Mouse (Mus musculus): ENCODE measurements around the gene Parp8. TPM values are rescaled to one million over a fixed set of nuclear protein-coding genes. Genes with fewer than 3 reads are reported as not detected.

Gene Parp8
- 7.1 and 7.5 TPM in 2 replicates for polyA plus RNA-seq (2021; fragmentation: Nextera tagmentation)
- long read RNA-seq, experiment 1, transcript Parp8-201 (27 exons, 3,098 nt): major isoform, 6 of 19 reads
- long read RNA-seq, experiment 1, partial matches to known transcripts: 5 of 19 reads
- long read RNA-seq, experiment 1, other reads (novel, unspliced or antisense): 5 of 19 reads
- long read RNA-seq, experiment 2, transcript Parp8-203 (26 exons, 2,965 nt): major isoform, 13 of 50 reads
- long read RNA-seq, experiment 2, partial matches to known transcripts: 19 of 50 reads
- long read RNA-seq, experiment 2, other reads (novel, unspliced or antisense): 15 of 50 reads

DNA sequence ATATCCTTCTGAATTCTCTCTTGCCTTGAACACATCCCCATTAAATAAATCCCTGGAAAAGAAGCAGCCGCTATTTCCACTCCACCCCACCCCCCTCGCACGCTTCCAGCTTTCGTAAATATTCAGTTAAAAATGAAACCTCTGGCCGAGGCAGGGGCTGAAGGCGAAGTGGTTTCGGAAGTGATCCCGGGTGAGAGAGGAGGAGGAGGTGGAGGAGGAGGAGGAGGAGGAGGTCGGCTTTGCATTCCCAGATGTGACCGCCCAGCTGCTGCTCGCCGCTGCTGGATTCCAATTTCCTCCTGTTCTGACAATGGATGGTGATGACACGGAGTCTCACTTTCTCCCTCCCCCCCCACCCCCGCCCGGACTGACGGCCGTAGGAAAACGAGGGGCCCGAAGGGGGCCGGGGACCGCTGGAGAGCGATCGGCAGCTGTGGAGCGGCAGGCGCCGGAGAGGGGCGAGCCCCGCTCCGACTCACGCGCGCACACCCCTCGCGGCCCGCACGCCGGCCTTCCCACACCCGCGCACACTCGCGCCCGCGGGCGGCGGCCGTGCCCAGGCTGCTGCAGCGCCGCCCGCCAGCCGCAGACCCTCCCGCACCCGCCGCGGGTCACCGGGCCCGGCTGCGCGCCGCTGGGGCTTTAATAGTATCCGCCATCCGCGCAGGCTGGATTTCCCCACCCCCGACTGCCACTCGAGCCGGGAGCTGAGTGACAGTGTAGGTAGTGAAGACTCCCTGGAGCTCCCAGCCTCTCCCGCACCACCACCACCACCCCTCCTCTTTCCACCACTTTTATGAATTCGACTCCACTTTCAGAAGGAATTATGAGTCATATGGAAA lies at the start of gene Parp8:
TSS of gene Parp8 (minus strand) at position 312 of the 842 bp plus-strand sequence.

Other genes starting within 250 kb of the Parp8 start
- gene Emb, start 183.0 kb upstream of the Parp8 start, polyA plus RNA-seq (2021; fragmentation: Nextera tagmentation): 18.4 and 27.0 TPM in 2 replicates
- 0.06 TPM in 2 replicates for gene Gm17509, start 195.5 kb upstream of the Parp8 start, polyA plus RNA-seq (2021; fragmentation: Nextera tagmentation)